Mouse (Mus musculus) urinary bladder, postnatal 14 days (tissue): ENCODE measurements around the gene Arl8b.

ENCODE experiments used
- DNase-seq: peaks from one replicate; pipeline ENCODE4 v3.0.0; 2021; ENCODE audit warnings: low spot score

Arl8b gene

GRCm38 (mm10) chr6:108784796-108785195 is 1.9 kb downstream of the Arl8b start:
- DNase-seq: no peak

- DNase-seq: no peak
These were observed 2.7 kb downstream of the Arl8b start for GRCm38 (mm10) chr6:108785551-108785950.

- DNase-seq: no peak
These were observed 8.6 kb downstream of the Arl8b start for GRCm38 (mm10) chr6:108791498-108791897.

- DNase-seq: no peak
These were observed 13.0 kb downstream of the Arl8b start for GRCm38 (mm10) chr6:108795912-108796311.

GRCm38 (mm10) chr6:108796706-108797105 is 13.8 kb downstream of the Arl8b start:
- no peak for DNase-seq

- DNase-seq: no peak
These were observed 22.3 kb downstream of the Arl8b start for GRCm38 (mm10) chr6:108805194-108805593.

GRCm38 (mm10) chr6:108805871-108806270 is 23.0 kb downstream of the Arl8b start:
- DNase-seq: no peak

- DNase-seq: no peak
These were observed 24.5 kb downstream of the Arl8b start for GRCm38 (mm10) chr6:108807446-108807845.

- no peak for DNase-seq
These were observed 25.9 kb downstream of the Arl8b start for GRCm38 (mm10) chr6:108808786-108809185.

GRCm38 (mm10) chr6:108810237-108810636 is 27.3 kb downstream of the Arl8b start:
- no peak for DNase-seq

- DNase-seq: no peak
These were observed 29.2 kb downstream of the Arl8b start for GRCm38 (mm10) chr6:108812134-108812533.

GRCm38 (mm10) chr6:108817510-108817909 is 34.6 kb downstream of the Arl8b start:
- no peak for DNase-seq

- no peak for DNase-seq
These were observed 42.1 kb downstream of the Arl8b start for GRCm38 (mm10) chr6:108824816-108825545.

GRCm38 (mm10) chr6:108826070-108826469 is 43.2 kb downstream of the Arl8b start:
- no peak for DNase-seq

- no peak for DNase-seq
These were observed 44.5 kb downstream of the Arl8b start for GRCm38 (mm10) chr6:108827336-108827920.

GRCm38 (mm10) chr6:108828234-108828868 is 45.5 kb downstream of the Arl8b start, which contains the start of gene Edem1:
Gene Edem1, plus strand, starts transcription at chr6:108828641.
- peak; percentile 99 for DNase-seq

GRCm38 (mm10) chr6:108828872-108829271 is 46.0 kb downstream of the Arl8b start:
- DNase-seq: peak; percentile 23

- DNase-seq: peak; percentile 28
These were observed 46.8 kb downstream of the Arl8b start for GRCm38 (mm10) chr6:108829386-108830370.

- DNase-seq: no peak
These were observed 49.3 kb downstream of the Arl8b start for GRCm38 (mm10) chr6:108832170-108832569.

GRCm38 (mm10) chr6:108832989-108833388 is 50.1 kb downstream of the Arl8b start:
- no peak for DNase-seq

GRCm38 (mm10) chr6:108833963-108834697 is 51.2 kb downstream of the Arl8b start:
- no peak for DNase-seq
